In genomic region chr2:65490450-65490849, GRCm38 (mm10) we compare ENCODE assay signal across 20 mouse cellular contexts.
"Had no signal": no experiment of that assay in that cellular context is flagged by ENCODE, and none has a peak within 500 bp of the region (broad histone marks: within the 10 kb centered on the region; RNA-seq: fewer than 3 reads in every experiment).

No protein-coding gene starts in this region.

- H3K4me1 ChIP-seq: kidney, embryonic 15.5 days; limb, embryonic 12.5 days; limb, embryonic 15.5 days; lung, embryonic 15.5 days; midbrain, embryonic 10.5 days; midbrain, embryonic 13.5 days had no signal

- H3K4me3 ChIP-seq: kidney, embryonic 15.5 days; limb, embryonic 12.5 days; limb, embryonic 15.5 days; lung, embryonic 15.5 days; midbrain, embryonic 10.5 days; midbrain, embryonic 13.5 days had no signal

- H3K27ac ChIP-seq: kidney, embryonic 15.5 days; limb, embryonic 12.5 days; limb, embryonic 15.5 days; liver, embryonic 14.5 days; lung, embryonic 15.5 days; midbrain, embryonic 10.5 days; midbrain, embryonic 13.5 days had no signal

- H3K4me2 ChIP-seq: kidney, embryonic 15.5 days; limb, embryonic 12.5 days; limb, embryonic 15.5 days; liver, embryonic 11.5 days; lung, embryonic 15.5 days; midbrain, embryonic 13.5 days had no signal

- H3K36me3 ChIP-seq: kidney, embryonic 15.5 days; limb, embryonic 12.5 days; limb, embryonic 15.5 days; lung, embryonic 15.5 days had no signal

- DNase-seq: kidney, adult 11 months; kidney, adult 8-10 months; kidney, postnatal 10 days; kidney, postnatal 36 days; left cerebral cortex, postnatal 4 days; liver, postnatal 0 days; lung, postnatal 14 days; lung, postnatal 4 days; right cerebral cortex, postnatal 25 days; thymus, adult 18-20 months; thymus, postnatal 36 days had no signal

- H3K9me3 ChIP-seq: kidney, embryonic 15.5 days; limb, embryonic 12.5 days; limb, embryonic 15.5 days; lung, embryonic 15.5 days; midbrain, embryonic 10.5 days; midbrain, embryonic 13.5 days had no signal

- H3K9ac ChIP-seq: kidney, embryonic 15.5 days; limb, embryonic 12.5 days; limb, embryonic 15.5 days; liver, embryonic 14.5 days; liver, postnatal 0 days; lung, embryonic 15.5 days; midbrain, embryonic 13.5 days had no signal

- H3K27me3 ChIP-seq: kidney, embryonic 15.5 days; limb, embryonic 12.5 days; limb, embryonic 15.5 days; lung, embryonic 15.5 days; midbrain, embryonic 13.5 days had no signal

- ATAC-seq: liver, postnatal 0 days; midbrain, embryonic 13.5 days; midbrain, embryonic 16.5 days had no signal
